Comparison of ENCODE assay signal across 13 mouse cellular contexts in genomic region chr13:81222377-81222776, GRCm38 (mm10).
"Had no signal": no experiment of that assay in that cellular context is flagged by ENCODE, and none has a peak within 500 bp of the region (broad histone marks: within the 10 kb centered on the region; RNA-seq: fewer than 3 reads in every experiment).

No protein-coding gene starts in this region.

- ATAC-seq: midbrain, embryonic 13.5 days; midbrain, embryonic 15.5 days had no signal

- H3K9ac ChIP-seq: lung, embryonic 14.5 days; midbrain, embryonic 13.5 days; midbrain, embryonic 15.5 days; neural tube, embryonic 12.5 days had no signal

- H3K4me2 ChIP-seq: lung, embryonic 14.5 days; midbrain, embryonic 11.5 days; midbrain, embryonic 13.5 days; midbrain, embryonic 15.5 days; neural tube, embryonic 12.5 days had no signal

- H3K9me3 ChIP-seq: megakaryocyte, embryonic 14.5 days; midbrain, embryonic 13.5 days; midbrain, embryonic 15.5 days; neural tube, embryonic 12.5 days had no signal

- DNase-seq: lung, adult 18-20 months; lung, embryonic 14.5 days; lung, postnatal 10 days; right cerebral cortex, postnatal 14 days; thymus, adult 18-20 months; thymus, postnatal 14 days; thymus, postnatal 36 days had no signal

- H3K36me3 ChIP-seq: midbrain, embryonic 13.5 days; midbrain, embryonic 15.5 days; neural tube, embryonic 12.5 days had no signal

- H3K4me3 ChIP-seq: megakaryocyte, embryonic 14.5 days; midbrain, embryonic 13.5 days; midbrain, embryonic 15.5 days; neural tube, embryonic 12.5 days had no signal

- H3K27me3 ChIP-seq: megakaryocyte, embryonic 14.5 days; midbrain, embryonic 13.5 days; midbrain, embryonic 15.5 days; neural tube, embryonic 12.5 days had no signal

- H3K27ac ChIP-seq: macrophage; midbrain, embryonic 13.5 days; midbrain, embryonic 15.5 days; neural tube, embryonic 12.5 days had no signal

- H3K4me1 ChIP-seq: megakaryocyte, embryonic 14.5 days; midbrain, embryonic 13.5 days; midbrain, embryonic 15.5 days; neural tube, embryonic 12.5 days had no signal
